Mouse (Mus musculus) embryonic fibroblast, embryonic 13.5 days (primary cell): Measurements from ENCODE around the gene Rasal1. TPM values are rescaled to one million over a fixed set of nuclear protein-coding genes. Genes with fewer than 3 reads are reported as not detected.
A peak's percentile ranks its signal among the peaks of the same experiment; 100 is the strongest.

Source experiments
- H3K27ac ChIP-seq: 2 replicates; pipeline ENCODE4 v1.5.1; 2012; ENCODE audit warnings: low read length, control low read depth, inconsistent platforms; ENCODE audit not compliant: insufficient read depth
- H3K4me1 ChIP-seq: 2 replicates; pipeline ENCODE4 v1.6.1; 2011; ENCODE audit warnings: low read length; ENCODE audit not compliant: control insufficient read depth, insufficient read depth
- H3K4me3 ChIP-seq: 2 replicates; pipeline ENCODE4 v1.5.1; 2011; ENCODE audit warnings: mild to moderate bottlenecking, control low read depth, low read length; ENCODE audit not compliant: insufficient read depth
- CTCF ChIP-seq: IDR thresholded peaks from 2 replicates; pipeline ENCODE4 v1.5.1; 2011; ENCODE audit warnings: mild to moderate bottlenecking, control low read depth, low read length, moderate library complexity, borderline replicate concordance; ENCODE audit not compliant: insufficient read depth
- POLR2A ChIP-seq: IDR thresholded peaks from 2 replicates; pipeline ENCODE4 v1.6.1; 2011; ENCODE audit warnings: low read depth, mild to moderate bottlenecking, control low read depth, low read length, moderate library complexity
- polyA plus RNA-seq: library from polyadenylated mRNA; stranded (reverse); fragments of >200 nt; gene quantifications from 2 replicates; pipeline ENCODE4 v1.2.4, GENCODE M21; 2011; ENCODE audit warnings: low read depth; ENCODE audit not compliant: missing spikeins, insufficient read length

Gene Rasal1
- polyA plus RNA-seq, 1 experiment = not detected

DNA sequence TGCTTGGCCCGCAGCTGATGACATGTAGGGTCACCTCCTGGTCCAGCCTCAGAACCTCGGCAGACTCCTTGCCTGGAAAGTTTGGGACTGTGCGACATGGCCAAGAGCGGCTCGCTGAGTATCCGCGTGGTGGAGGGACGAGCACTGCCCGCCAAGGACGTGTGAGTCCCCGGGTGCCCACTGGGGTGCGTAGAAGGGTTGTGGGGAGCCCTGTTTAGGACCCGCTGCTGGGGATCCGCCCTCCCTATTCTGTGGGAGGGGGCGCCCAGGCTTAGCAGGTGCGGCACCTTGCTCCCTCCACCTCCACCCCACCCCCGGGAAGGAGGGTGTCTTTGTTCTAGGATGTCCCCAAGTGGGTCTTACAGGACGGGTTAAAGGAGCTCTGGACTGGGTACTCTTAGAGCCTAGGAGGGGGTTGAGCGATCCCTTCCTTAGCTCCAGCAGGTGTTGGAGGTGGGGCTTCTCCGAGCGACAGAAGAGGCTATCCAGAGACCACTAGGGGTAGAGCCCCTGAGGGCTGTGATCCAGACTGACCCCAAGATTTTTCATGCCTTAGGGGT, 842 bp downstream of the Rasal1 start:
- TF ChIP-seq CTCF = no peak
- Histone ChIP-seq H3K4me1 (no peaks in the 10 kb centered on the region), H3K4me3 (0 out of 2 replicates have a peak overlapping the region, but pooled peaks have one; percentile 6), H3K27ac (no peak overlapping the region)

DNA sequence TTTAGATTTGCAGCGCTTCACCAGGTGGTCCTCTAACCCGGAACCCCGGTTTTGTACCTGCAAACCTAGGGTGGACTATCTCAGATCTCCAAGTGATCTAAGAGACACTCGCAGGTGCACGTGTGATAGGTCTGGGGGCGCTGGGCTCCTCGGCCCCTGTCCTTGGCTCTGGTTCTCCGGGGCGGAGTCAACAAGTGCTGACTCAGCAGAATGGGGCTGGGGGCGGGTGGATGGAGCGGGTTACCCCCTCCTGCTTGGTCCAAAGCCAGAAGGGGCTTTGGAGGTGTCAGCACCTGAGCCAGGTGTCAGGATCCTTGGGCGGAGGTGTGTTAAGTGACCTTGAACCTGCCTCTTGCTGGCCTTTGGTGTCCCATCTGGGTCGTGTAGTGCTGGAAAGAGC, 1.3 kb downstream of the Rasal1 start:
- H3K4me3 ChIP-seq = no peak overlapping the region
- TF ChIP-seq POLR2A (no peak), CTCF (no peak)
- no peak overlapping the region for H3K27ac ChIP-seq
- H3K4me1 ChIP-seq = no peaks in the 10 kb centered on the region

- Histone ChIP-seq H3K4me3 (no peak overlapping the region), H3K4me1 (0 out of 2 replicates have a peak, but pooled peaks cover 3% of the 10 kb centered on the region), H3K27ac (no peak overlapping the region)
- no peak for TF ChIP-seq CTCF
- TF ChIP-seq POLR2A = no peak
Measured at GRCm38 (mm10) chr5:120651230-120651629, 2.6 kb downstream of the Rasal1 start.

GRCm38 (mm10) chr5:120652915-120653701, 4.5 kb downstream of the Rasal1 start:
- TF ChIP-seq CTCF (no peak), POLR2A (no peak)
- no peak overlapping the region for H3K4me3 ChIP-seq
- 0 out of 2 replicates have a peak, but pooled peaks cover 3% of the 10 kb centered on the region for H3K4me1 ChIP-seq
- H3K27ac ChIP-seq = no peak overlapping the region

DNA sequence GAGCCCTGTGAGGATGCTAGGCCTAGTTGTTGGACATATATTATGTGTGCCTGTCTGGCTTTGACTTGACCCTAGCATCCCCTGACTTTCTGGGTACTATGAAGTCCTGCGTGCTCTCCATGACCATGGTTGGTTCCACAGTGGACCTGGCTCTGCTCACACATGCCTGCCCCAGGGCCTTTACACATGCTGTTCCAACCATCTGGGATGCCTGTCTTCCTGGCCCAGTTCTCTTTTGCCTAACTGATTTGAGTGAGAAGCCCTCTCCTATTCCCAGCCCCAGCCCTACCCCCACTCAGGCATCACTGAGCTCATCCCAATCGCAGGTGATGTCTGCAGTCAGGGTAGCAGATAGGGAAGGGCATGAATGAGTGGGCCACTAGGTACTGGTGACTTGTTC, 5.3 kb downstream of the Rasal1 start:
- H3K4me3 ChIP-seq = no peak overlapping the region
- no peak for TF ChIP-seq CTCF
- no peak for TF ChIP-seq POLR2A
- H3K27ac ChIP-seq = no peak overlapping the region
- 0 out of 2 replicates have a peak, but pooled peaks cover 3% of the 10 kb centered on the region for H3K4me1 ChIP-seq

GRCm38 (mm10) chr5:120656281-120656751, 7.7 kb downstream of the Rasal1 start:
- TF ChIP-seq POLR2A = no peak
- no peak for TF ChIP-seq CTCF
- H3K4me1 ChIP-seq = 0 out of 2 replicates have a peak, but pooled peaks cover 3% of the 10 kb centered on the region
- H3K4me3 ChIP-seq = no peak overlapping the region
- no peak overlapping the region for H3K27ac ChIP-seq

GRCm38 (mm10) chr5:120660816-120661215, 12.2 kb downstream of the Rasal1 start:
- TF ChIP-seq POLR2A = no peak
- TF ChIP-seq CTCF = no peak
- Histone ChIP-seq H3K4me3 (no peak overlapping the region), H3K4me1 (0 out of 2 replicates have a peak, but pooled peaks cover 2% of the 10 kb centered on the region), H3K27ac (no peak overlapping the region)

DNA sequence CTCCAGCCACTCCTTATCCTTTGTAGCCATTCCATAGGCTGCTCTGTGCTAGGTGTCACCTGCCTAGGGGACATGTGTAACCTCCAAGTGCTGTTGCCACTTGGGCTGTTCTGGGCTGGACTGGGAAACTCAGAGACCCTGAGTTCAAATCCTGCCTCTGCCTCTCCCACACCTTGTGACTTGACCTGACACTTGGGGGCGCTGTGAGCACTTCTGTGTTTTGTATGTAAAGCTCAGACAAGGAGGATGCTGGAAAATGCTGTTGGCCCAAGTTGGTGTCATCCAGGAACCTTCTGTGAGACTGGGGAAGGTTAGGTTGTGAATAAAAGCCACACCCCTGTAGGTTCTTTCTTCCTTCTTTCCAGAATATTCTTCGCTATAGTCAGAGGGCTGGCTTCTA, 16.3 kb downstream of the Rasal1 start:
- no peaks in the 10 kb centered on the region for H3K4me1 ChIP-seq
- TF ChIP-seq CTCF (no peak), POLR2A (no peak)
- H3K27ac ChIP-seq = no peak overlapping the region
- H3K4me3 ChIP-seq = no peak overlapping the region

DNA sequence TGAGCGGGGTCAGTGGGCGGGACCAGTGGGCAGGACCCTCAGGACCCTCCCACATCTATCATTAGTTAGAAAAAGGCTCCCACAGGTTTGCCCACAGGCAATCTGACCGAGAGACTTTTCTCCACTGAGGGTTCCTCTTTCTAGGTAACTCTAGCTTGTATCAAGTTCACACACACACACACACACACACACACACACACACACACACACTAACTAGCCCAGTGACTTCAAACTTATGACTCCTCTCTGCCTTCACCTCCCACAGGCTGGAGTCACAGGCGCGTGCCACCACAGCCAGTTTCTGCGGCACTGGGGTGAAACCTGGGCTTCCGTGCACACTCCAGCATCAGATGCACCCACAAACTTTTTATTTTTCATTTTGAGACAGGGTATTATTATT, 20.1 kb downstream of the Rasal1 start:
- Histone ChIP-seq H3K4me3 (no peak overlapping the region), H3K4me1 (no peaks in the 10 kb centered on the region), H3K27ac (no peak overlapping the region)
- TF ChIP-seq POLR2A = no peak
- TF ChIP-seq CTCF = no peak

DNA sequence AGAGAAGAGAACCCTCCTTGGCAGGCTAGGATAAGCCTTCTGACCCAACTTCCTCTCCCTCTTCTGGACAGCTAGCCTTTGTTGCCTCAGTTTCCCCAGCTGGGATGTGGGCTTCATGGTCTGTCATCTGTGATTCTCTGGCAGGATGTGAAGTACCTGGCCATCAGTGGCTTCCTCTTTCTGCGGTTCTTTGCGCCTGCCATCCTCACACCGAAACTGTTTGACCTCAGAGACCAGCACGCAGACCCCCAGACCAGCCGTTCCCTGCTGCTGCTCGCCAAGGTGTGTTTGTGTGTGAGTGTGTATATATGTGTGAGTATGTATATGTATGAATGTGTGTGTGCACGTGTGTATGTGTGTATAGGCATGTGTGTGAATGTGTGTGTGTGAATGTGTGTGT, 21.5 kb downstream of the Rasal1 start:
- no peak overlapping the region for H3K27ac ChIP-seq
- TF ChIP-seq POLR2A (no peak), CTCF (no peak)
- H3K4me1 ChIP-seq = no peaks in the 10 kb centered on the region
- H3K4me3 ChIP-seq = no peak overlapping the region
